Mouse (Mus musculus) heart, embryonic 13.5 days (tissue): ENCODE measurements at regions not wholly inside any gene's neighbourhood (a gene's known extent, or its start where the extent isn't known, plus 50 kb on each side); places are given as distances from the start of the nearest gene placed in this dataset.

Experiments used
- ATAC-seq: fragments of 200-750 bp; cut with Nextera tagmentation; 2 replicates; pipeline ENCODE4 v1.8.0; 2017; ENCODE audit warnings: moderate TSS enrichment; ENCODE audit not compliant: insufficient number of reproducible peaks, low FRiP score, low TSS enrichment; ENCODE audit errors: extremely low read depth
- H3K27ac ChIP-seq: fragments of 300-500 bp; sonication (generic); replicated peaks from 2 replicates; pipeline ENCODE4 v1.5.1; 2015; ENCODE audit warnings: moderate library complexity, mild to moderate bottlenecking, inconsistent platforms
- H3K27me3 ChIP-seq: fragments of 300-500 bp; sonication (generic); replicated peaks from 2 replicates; pipeline ENCODE4 v1.6.1; 2015; ENCODE audit warnings: mild to moderate bottlenecking, inconsistent platforms
- H3K36me3 ChIP-seq: fragments of 300-500 bp; sonication (generic); 2 replicates; pipeline ENCODE4 v1.6.1; 2015; ENCODE audit warnings: mild to moderate bottlenecking, inconsistent platforms
- H3K4me1 ChIP-seq: fragments of 300-500 bp; sonication (generic); 2 replicates; pipeline ENCODE4 v1.6.1; 2015; ENCODE audit warnings: inconsistent platforms
- H3K4me2 ChIP-seq: fragments of 300-500 bp; sonication (generic); 2 replicates; pipeline ENCODE4 v1.6.1; 2015; ENCODE audit warnings: inconsistent platforms, mild to moderate bottlenecking, moderate library complexity
- H3K4me3 ChIP-seq: fragments of 300-500 bp; sonication (generic); 2 replicates; pipeline ENCODE4 v1.5.1; 2015; ENCODE audit warnings: moderate library complexity, mild to moderate bottlenecking, inconsistent platforms
- H3K9ac ChIP-seq: fragments of 300-500 bp; sonication (generic); 2 replicates; pipeline ENCODE4 v1.6.1; 2015; ENCODE audit warnings: inconsistent platforms, mild to moderate bottlenecking, moderate library complexity
- H3K9me3 ChIP-seq: fragments of 300-500 bp; sonication (generic); 2 replicates; pipeline ENCODE4 v1.6.1; 2016; ENCODE audit warnings: inconsistent platforms
- WGBS: fragments of 180-500 bp; shearing (Covaris S2); methylation state at CpG from one replicate; pipeline ENCODE4 v1.1.7; 2015; ENCODE audit warnings: mixed read lengths; 5-methylcytosine and 5-hydroxymethylcytosine counted together

DNA sequence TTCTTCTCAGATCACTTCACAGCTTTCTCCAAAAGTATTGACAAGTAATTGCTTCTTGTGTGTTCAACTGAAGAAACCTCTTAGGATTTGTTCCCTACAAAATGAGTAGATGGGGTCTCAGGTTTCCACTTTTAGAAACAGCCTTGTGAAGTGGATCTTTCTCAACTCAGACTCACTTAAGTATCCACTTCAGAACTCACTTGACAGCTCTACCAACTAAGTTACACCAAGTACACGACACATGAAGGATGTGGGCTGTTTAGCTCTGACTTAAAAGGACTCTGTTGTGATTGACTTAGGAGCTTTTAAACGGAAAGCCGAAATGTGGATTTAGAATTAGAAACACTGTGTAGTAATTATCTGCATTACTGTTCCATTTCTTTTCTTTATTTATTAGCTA, 556.0 kb downstream of the Rfpl4b start:
- Histone ChIP-seq H3K9me3 (no peaks in the 10 kb centered on the region), H3K9ac (no peak overlapping the region), H3K27me3 (no peaks in the 10 kb centered on the region), H3K4me2 (no peak overlapping the region), H3K36me3 (no peaks in the 10 kb centered on the region), H3K4me3 (no peak overlapping the region), H3K27ac (no peak overlapping the region), H3K4me1 (no peaks in the 10 kb centered on the region)
- WGBS, result 43% methylated on average over 3 of the region's 3 CpGs
- ATAC-seq, result no peak

DNA sequence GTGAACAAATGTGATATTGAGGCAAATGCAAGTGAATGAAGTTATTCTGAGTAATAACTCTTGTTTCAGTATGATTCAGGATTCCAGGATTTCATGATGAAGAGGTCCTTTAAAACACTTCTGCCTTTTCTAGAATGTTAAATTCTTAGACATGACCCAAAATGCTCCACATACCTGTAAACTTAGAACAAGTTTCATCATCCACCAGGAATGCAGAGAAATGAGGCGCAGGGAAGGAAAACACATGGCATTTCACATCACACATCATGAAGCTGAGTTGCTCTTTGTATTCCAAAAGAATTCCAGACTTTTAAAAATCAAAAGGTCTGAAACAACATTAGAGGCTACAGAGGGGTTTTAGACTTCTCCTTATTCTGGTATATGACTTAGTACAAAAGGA, 574.8 kb downstream of the Rfpl4b start:
- no peak overlapping the region for H3K27ac ChIP-seq
- no peaks in the 10 kb centered on the region for H3K36me3 ChIP-seq
- 72% methylated on average over 1 of the region's 1 CpGs for WGBS
- H3K27me3 ChIP-seq, result no peaks in the 10 kb centered on the region
- H3K9ac ChIP-seq, result no peak overlapping the region
- H3K4me3 ChIP-seq, result no peak overlapping the region
- no peaks in the 10 kb centered on the region for H3K4me1 ChIP-seq
- ATAC-seq, result no peak
- H3K4me2 ChIP-seq, result no peak overlapping the region
- no peaks in the 10 kb centered on the region for H3K9me3 ChIP-seq
